Mouse (Mus musculus) thymus, adult 2 months (tissue): ENCODE measurements around the gene Foxs1. TPM values are rescaled to one million over a fixed set of nuclear protein-coding genes. Genes with fewer than 3 reads are reported as not detected.

ENCODE experiments used
- DNase-seq: peaks from one replicate; pipeline ENCODE4 v3.0.0; 2021
- H3K27ac ChIP-seq: fragments of 200-500 bp; 2 replicates; pipeline ENCODE4 v1.5.1; 2012; ENCODE audit warnings: low read length, control low read depth; ENCODE audit not compliant: control insufficient read depth, insufficient read depth
- H3K27me3 ChIP-seq: fragments of 200-500 bp; 2 replicates; pipeline ENCODE4 v1.6.1; 2012; ENCODE audit warnings: mild to moderate bottlenecking, low read length, moderate library complexity, mixed read lengths; ENCODE audit not compliant: control insufficient read depth, insufficient read depth
- H3K36me3 ChIP-seq: fragments of 200-500 bp; 2 replicates; pipeline ENCODE4 v1.6.1; 2012; ENCODE audit warnings: mild to moderate bottlenecking, low read length, moderate library complexity; ENCODE audit not compliant: control insufficient read depth, insufficient read depth
- H3K4me1 ChIP-seq: fragments of 200-500 bp; replicated peaks from 2 replicates; pipeline ENCODE4 v1.6.1; 2012; ENCODE audit warnings: low read length; ENCODE audit not compliant: control insufficient read depth, insufficient read depth
- H3K4me3 ChIP-seq: fragments of 200-500 bp; 2 replicates; pipeline ENCODE4 v1.5.1; 2012; ENCODE audit warnings: mild to moderate bottlenecking, low read length, control low read depth, moderate library complexity; ENCODE audit not compliant: control insufficient read depth, insufficient read depth
- CTCF ChIP-seq: fragments of 200-500 bp; IDR thresholded peaks from 2 replicates; pipeline ENCODE4 v1.5.1; 2012; ENCODE audit warnings: mild to moderate bottlenecking, control low read depth, low read length, moderate library complexity, borderline replicate concordance; ENCODE audit not compliant: control insufficient read depth, poor library complexity, insufficient read depth; ENCODE audit errors: extremely low read depth
- POLR2A ChIP-seq: fragments of 200-500 bp; IDR thresholded peaks from 2 replicates; pipeline ENCODE4 v1.6.1; 2012; ENCODE audit warnings: mild to moderate bottlenecking, low read length, control low read depth, moderate library complexity; ENCODE audit not compliant: control insufficient read depth, poor library complexity, insufficient read depth; ENCODE audit errors: extremely low read depth
- WGBS: fragments of 180-500 bp; shearing (Covaris S2); methylation state at CpG from one replicate; pipeline ENCODE4 v1.1.7; 2018; 5-methylcytosine and 5-hydroxymethylcytosine counted together
- polyA plus RNA-seq: library from polyadenylated mRNA; depleted of rRNA; stranded (reverse); fragments of >200 nt; gene quantifications from 2 replicates; pipeline ENCODE4 v1.2.3, GENCODE M21; 2012

The Foxs1 gene
- polyA plus RNA-seq, 1 experiment, result 8.6 TPM

DNA sequence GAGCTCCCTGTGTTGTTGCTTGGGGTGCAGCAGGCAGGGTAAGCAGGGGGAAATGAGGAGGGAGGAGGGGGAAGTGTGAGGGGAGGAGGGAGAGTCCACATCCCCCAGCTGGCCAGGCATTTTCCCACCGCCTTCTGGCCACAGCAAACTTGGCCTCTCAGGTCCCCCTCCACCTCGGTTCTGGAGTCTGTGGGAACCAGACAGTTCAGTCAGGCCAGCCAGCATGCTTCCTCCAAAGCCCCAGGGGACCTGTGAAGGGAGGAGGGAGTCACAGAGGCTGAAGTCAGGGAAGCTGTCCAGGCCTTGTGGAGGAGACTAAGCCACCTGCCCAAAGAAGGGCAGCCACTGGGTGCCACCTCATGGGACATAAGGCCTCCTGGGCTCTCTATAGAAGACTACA, 2.7 kb downstream of the Foxs1 start:
- 42% methylated on average over 2 of the region's 2 CpGs for WGBS
- Histone ChIP-seq H3K36me3 (no peaks in the 10 kb centered on the region), H3K4me3 (no peak overlapping the region), H3K27ac (no peak overlapping the region), H3K27me3 (no peaks in the 10 kb centered on the region), H3K4me1 (no peaks in the 10 kb centered on the region)
- DNase-seq, result no peak
- TF ChIP-seq POLR2A (no peak), CTCF (no peak)

DNA sequence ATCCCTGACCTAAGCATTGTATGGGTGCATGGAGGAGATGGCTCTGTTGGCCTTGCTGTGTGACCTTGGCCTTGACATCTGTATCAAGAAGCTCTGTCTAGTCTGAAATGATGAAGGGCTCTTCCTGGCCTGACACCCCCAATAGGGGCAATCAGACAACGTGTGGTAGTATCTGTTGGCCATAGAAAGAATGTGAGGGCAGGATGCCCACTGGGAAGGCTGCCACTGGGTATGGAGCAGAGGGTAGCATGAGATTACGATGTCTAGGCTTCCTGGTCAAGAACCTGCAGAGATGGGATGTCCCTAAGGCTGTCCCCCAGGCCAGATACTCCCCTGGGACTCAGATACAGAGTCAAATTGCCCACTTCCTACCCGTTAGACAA, 4.0 kb downstream of the Foxs1 start:
- no peak for DNase-seq
- TF ChIP-seq POLR2A (no peak), CTCF (no peak)
- WGBS, result 88% methylated on average over 3 of the region's 3 CpGs

DNA sequence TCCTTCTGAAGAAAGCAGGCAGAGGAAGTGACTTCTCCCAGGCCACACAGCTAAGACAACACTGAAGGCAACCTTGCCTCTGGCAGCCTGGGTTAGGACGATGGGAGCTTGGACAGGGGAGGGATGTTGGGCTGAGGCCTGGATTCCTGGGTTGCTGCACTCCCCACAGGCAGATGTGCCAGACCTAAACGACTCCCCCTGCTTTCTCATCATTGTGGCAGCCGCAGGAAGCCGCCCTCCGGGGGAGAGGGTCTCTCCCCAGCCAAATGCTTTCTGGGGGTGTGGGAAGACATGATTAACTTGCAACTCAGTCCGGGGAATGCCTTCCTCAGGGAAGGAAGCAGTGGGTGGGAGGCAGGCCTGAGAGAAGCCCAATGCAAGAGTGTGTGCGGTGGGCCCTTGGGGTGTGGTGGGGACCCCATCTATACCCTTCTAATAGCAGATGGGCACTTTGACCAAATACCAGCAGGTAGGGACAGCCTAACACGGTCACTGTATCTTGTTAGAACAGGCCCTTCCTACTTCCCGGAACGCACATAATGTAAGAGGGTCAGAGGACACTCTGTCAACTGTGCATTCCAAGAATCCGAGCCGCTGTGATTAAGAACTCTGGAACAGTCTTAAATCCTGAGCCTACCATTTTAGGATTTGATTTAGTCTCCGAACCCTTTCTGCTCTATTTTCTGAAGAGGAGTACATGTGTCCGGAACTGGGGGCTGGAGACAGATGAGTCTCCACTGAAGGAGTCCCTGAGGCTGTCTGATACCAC, 4.6 kb downstream of the Foxs1 start:
- TF ChIP-seq CTCF, result no peak
- TF ChIP-seq POLR2A, result no peak
- WGBS, result 87% methylated on average over 14 of the region's 14 CpGs
- H3K4me3 ChIP-seq, result no peak overlapping the region
- no peaks in the 10 kb centered on the region for H3K27me3 ChIP-seq
- no peaks in the 10 kb centered on the region for H3K4me1 ChIP-seq
- no peaks in the 10 kb centered on the region for H3K36me3 ChIP-seq
- H3K27ac ChIP-seq, result no peak overlapping the region
- no peak for DNase-seq

More for the DNA sequence above, 4.0 kb downstream of the Foxs1 start:
- Histone ChIP-seq H3K36me3 (no peaks in the 10 kb centered on the region), H3K4me3 (no peak overlapping the region), H3K4me1 (no peaks in the 10 kb centered on the region), H3K27me3 (no peaks in the 10 kb centered on the region), H3K27ac (no peak overlapping the region)

DNA sequence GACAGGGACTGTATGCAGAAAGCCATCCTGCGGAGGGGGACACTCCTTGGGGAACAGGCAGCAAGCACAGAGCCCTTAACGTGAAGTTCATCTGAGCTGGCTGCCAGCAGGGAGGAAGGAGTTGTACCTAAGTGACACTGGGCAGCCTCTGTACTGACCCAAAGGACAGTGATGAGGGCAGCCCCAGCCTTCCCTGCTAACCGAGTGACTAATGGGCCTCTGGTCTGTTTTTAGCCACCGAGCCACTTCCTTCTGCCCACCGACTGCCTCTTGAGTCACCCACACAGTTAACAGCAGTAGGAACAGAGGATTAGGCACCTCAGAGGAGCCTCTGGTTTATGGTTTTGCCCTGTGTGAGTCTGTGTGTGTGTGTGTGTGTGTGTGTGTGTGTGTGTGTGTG, 5.6 kb downstream of the Foxs1 start:
- no peak for DNase-seq
- H3K27ac ChIP-seq, result no peak overlapping the region
- no peaks in the 10 kb centered on the region for H3K4me1 ChIP-seq
- H3K27me3 ChIP-seq, result no peaks in the 10 kb centered on the region
- 45% methylated on average over 5 of the region's 5 CpGs for WGBS
- no peak overlapping the region for H3K4me3 ChIP-seq
- H3K36me3 ChIP-seq, result no peaks in the 10 kb centered on the region
- no peak for TF ChIP-seq POLR2A
- no peak for TF ChIP-seq CTCF

GRCm38 (mm10) chr2:152926896-152927295, 6.1 kb downstream of the Foxs1 start:
- TF ChIP-seq CTCF, result no peak
- TF ChIP-seq POLR2A, result no peak
- Histone ChIP-seq H3K36me3 (no peaks in the 10 kb centered on the region), H3K4me1 (no peaks in the 10 kb centered on the region), H3K4me3 (no peak overlapping the region), H3K27ac (no peak overlapping the region), H3K27me3 (no peaks in the 10 kb centered on the region)
- no peak for DNase-seq
- 77% methylated on average over 9 of the region's 9 CpGs for WGBS

DNA sequence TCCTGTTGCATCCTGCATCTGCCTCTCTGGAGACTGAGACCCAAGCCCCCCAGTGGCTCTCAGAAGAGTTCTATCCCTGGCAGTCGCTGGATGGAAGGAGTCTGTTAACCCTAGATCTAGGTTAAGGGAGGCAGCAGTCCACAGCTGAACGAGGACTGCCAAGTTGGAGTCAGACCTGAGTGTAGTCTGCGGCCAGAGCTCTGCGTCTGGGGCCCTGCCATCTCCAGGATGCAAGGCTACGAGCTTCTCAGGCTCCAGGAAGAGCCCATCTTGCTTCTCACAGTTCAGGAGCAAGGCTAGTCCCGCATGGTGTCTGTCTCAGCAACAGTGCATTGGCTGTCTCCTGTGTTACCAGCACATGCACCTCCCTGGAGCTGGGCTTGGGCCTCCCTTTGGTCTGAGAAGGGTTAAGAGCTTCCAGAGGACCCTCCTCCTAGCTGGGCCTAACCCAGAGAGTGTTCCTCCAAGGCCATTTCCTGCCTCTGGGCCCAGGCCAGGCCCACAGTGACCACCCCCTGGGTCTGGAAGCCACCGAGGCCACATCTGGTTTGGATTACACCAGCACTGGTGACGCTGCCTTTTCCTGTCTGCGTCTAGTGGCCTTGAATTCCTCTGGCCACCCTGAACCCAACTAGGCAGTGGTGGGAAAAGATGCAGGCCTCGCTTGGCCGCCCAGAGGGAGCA, 7.7 kb downstream of the Foxs1 start:
- Histone ChIP-seq H3K4me3 (no peak overlapping the region), H3K27ac (no peak overlapping the region)
- 76% methylated on average over 11 of the region's 11 CpGs for WGBS

GRCm38 (mm10) chr2:152924543-152924942, 8.5 kb downstream of the Foxs1 start:
- Histone ChIP-seq H3K27me3 (no peaks in the 10 kb centered on the region), H3K4me3 (no peak overlapping the region), H3K27ac (no peak overlapping the region), H3K4me1 (no peaks in the 10 kb centered on the region), H3K36me3 (no peaks in the 10 kb centered on the region)
- 45% methylated on average over 5 of the region's 5 CpGs for WGBS
- DNase-seq, result no peak
- no peak for TF ChIP-seq CTCF
- TF ChIP-seq POLR2A, result no peak

More for the DNA sequence above, 7.7 kb downstream of the Foxs1 start:
- Histone ChIP-seq H3K27me3 (no peaks in the 10 kb centered on the region), H3K4me1 (no peaks in the 10 kb centered on the region), H3K36me3 (no peaks in the 10 kb centered on the region)
- DNase-seq, result no peak
- TF ChIP-seq POLR2A (no peak), CTCF (no peak)
